Mouse (Mus musculus): Measurements from ENCODE around the gene Ikzf3. TPM values are rescaled to one million over a fixed set of nuclear protein-coding genes. Genes with fewer than 3 reads are reported as not detected.
A peak's percentile ranks its signal among the peaks of the same experiment; 100 is the strongest.

Ikzf3 gene
- polyA plus RNA-seq, 1 experiment = not detected

DNA sequence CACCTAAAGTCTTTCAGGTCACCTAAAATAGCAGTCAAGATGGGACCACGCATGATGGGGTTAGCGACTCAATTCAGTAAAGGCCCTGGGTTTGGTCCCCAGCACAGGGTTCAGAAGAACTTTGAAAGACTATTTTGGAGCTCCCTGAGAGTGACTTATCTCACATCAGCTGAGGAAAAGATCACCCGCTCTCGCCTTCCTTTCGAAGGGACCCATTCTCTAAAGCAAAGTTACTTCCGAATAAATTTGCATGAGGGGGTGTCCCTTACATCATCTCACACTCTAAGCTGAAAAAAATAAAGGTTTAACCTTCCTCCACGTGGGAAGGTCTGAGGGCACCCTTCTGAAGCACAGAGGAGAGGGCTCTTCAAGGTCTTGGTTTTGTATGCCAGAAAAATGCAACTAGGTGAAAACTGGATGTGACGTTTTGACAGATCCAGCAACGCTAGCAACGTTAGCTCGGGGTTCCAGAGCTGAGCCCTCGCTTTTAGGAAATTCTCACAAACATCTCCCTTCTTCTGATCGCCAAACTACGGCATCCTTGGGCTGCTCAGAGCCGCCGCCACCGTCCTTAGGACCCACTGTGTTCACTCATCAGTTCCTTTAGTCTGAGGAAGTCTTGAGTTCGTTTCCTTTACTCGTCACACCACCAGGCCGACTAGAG lies 4.6 kb upstream of the Ikzf3 start:
- peak overlapping the region; percentile 88 for H3K4me3 ChIP-seq (ENCODE audit: insufficient read depth, low read length)
- no peak overlapping the region for H3K27ac ChIP-seq (ENCODE audit: insufficient read depth, low read depth, low read length)
- H3K4me1 ChIP-seq (ENCODE audit: control insufficient read depth, insufficient read depth, low read length) = peaks cover 9% of the 10 kb centered on the region
- TF ChIP-seq POLR2A (IDR thresholded peaks at IDR 0.05; ENCODE audit: borderline replicate concordance, low read depth, low read length) (no peak), CTCF (IDR thresholded peaks at IDR 0.05; ENCODE audit: low read depth, low read length) (no peak)

DNA sequence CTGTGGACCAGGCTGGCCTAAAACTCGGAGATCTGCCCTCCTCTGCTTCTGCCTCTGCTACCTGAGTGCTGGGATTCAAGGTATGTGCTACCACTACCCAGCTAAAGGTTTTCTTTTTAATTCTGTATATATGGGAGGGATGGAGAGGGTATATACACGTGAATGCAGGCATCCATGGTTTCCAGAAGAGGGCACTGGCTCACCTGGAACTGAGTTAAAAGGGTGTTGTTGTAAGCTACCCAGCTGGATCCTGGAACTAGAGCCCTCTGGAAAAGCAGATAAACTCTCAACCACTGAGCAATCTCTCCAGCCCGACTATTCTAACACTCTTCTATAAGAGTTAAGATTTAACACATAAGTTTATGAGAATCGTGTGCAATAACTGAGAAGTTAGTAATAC lies 3.5 kb upstream of the Ikzf3 start:
- Histone ChIP-seq H3K4me1 (ENCODE audit: control insufficient read depth, insufficient read depth, low read length) (peaks cover 9% of the 10 kb centered on the region), H3K4me3 (ENCODE audit: insufficient read depth, low read length) (no peak overlapping the region), H3K27ac (ENCODE audit: insufficient read depth, low read depth, low read length) (no peak overlapping the region)
- no peak for TF ChIP-seq POLR2A (IDR thresholded peaks at IDR 0.05; ENCODE audit: borderline replicate concordance, low read depth, low read length)
- no peak for TF ChIP-seq CTCF (IDR thresholded peaks at IDR 0.05; ENCODE audit: low read depth, low read length)

- H3K4me1 ChIP-seq (ENCODE audit: control insufficient read depth, insufficient read depth, low read length) = peaks cover 9% of the 10 kb centered on the region
- H3K4me3 ChIP-seq (ENCODE audit: insufficient read depth, low read length) = no peak overlapping the region
- TF ChIP-seq POLR2A (IDR thresholded peaks at IDR 0.05; ENCODE audit: borderline replicate concordance, low read depth, low read length) (no peak), CTCF (IDR thresholded peaks at IDR 0.05; ENCODE audit: low read depth, low read length) (no peak)
- H3K27ac ChIP-seq (ENCODE audit: insufficient read depth, low read depth, low read length) = no peak overlapping the region
Observed at GRCm38 (mm10) chr11:98547308-98547693, 1.5 kb upstream of the Ikzf3 start.

- no peak overlapping the region for H3K27ac ChIP-seq (ENCODE audit: insufficient read depth, low read depth, low read length)
Observed at GRCm38 (mm10) chr11:98546529-98547307, 887 bp upstream of the Ikzf3 start.

GRCm38 (mm10) chr11:98544890-98545677 lies 747 bp downstream of the Ikzf3 start:
- Histone ChIP-seq H3K4me3 (ENCODE audit: insufficient read depth, low read length) (peak overlapping the region; percentile 45), H3K4me1 (ENCODE audit: control insufficient read depth, insufficient read depth, low read length) (no peaks in the 10 kb centered on the region; the same call in 1 of the 2 replicates), H3K27ac (ENCODE audit: insufficient read depth, low read depth, low read length) (no peak overlapping the region)
- no peak for TF ChIP-seq CTCF (IDR thresholded peaks at IDR 0.05; ENCODE audit: low read depth, low read length)
- no peak for TF ChIP-seq POLR2A (IDR thresholded peaks at IDR 0.05; ENCODE audit: borderline replicate concordance, low read depth, low read length)

More at GRCm38 (mm10) chr11:98546529-98547307, 887 bp upstream of the Ikzf3 start:
- Histone ChIP-seq H3K4me1 (ENCODE audit: control insufficient read depth, insufficient read depth, low read length) (peaks cover 9% of the 10 kb centered on the region), H3K4me3 (ENCODE audit: insufficient read depth, low read length) (no peak overlapping the region)
- TF ChIP-seq CTCF (IDR thresholded peaks at IDR 0.05; ENCODE audit: low read depth, low read length) (no peak), POLR2A (IDR thresholded peaks at IDR 0.05; ENCODE audit: borderline replicate concordance, low read depth, low read length) (no peak)

- TF ChIP-seq POLR2A (IDR thresholded peaks at IDR 0.05; ENCODE audit: borderline replicate concordance, low read depth, low read length) (no peak), CTCF (IDR thresholded peaks at IDR 0.05; ENCODE audit: low read depth, low read length) (no peak)
- Histone ChIP-seq H3K4me1 (ENCODE audit: control insufficient read depth, insufficient read depth, low read length) (no peaks in the 10 kb centered on the region; the same call in 1 of the 2 replicates), H3K27ac (ENCODE audit: insufficient read depth, low read depth, low read length) (no peak overlapping the region), H3K4me3 (ENCODE audit: insufficient read depth, low read length) (no peak overlapping the region)
Observed at GRCm38 (mm10) chr11:98543414-98543813, 2.4 kb downstream of the Ikzf3 start.

GRCm38 (mm10) chr11:98542553-98542952 lies 3.3 kb downstream of the Ikzf3 start:
- TF ChIP-seq POLR2A (IDR thresholded peaks at IDR 0.05; ENCODE audit: borderline replicate concordance, low read depth, low read length) (no peak), CTCF (IDR thresholded peaks at IDR 0.05; ENCODE audit: low read depth, low read length) (no peak)
- no peak overlapping the region for H3K4me3 ChIP-seq (ENCODE audit: insufficient read depth, low read length)

DNA sequence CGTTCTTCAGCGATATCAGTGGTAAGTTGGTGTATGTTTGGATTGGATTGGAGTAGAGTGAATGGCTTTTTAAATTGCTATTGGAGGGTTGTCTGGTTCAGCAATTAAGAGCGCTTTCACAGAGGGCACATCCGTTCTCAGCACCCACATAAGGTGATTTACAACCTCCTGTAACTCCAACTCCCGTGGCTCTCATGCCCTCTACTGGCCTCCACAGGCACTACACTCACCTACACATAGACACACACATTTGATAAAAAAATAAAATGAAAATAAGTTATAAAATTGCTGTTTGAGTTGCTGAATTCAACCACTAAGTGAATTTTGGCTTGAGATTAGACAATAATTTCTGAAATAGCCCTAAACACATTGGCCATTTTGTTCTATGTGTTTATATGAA lies 5.5 kb downstream of the Ikzf3 start:
- Histone ChIP-seq H3K4me1 (ENCODE audit: control insufficient read depth, insufficient read depth, low read length) (no peaks in the 10 kb centered on the region), H3K4me3 (ENCODE audit: insufficient read depth, low read length) (no peak overlapping the region), H3K27ac (ENCODE audit: insufficient read depth, low read depth, low read length) (no peak overlapping the region)
- TF ChIP-seq CTCF (IDR thresholded peaks at IDR 0.05; ENCODE audit: low read depth, low read length) (no peak), POLR2A (IDR thresholded peaks at IDR 0.05; ENCODE audit: borderline replicate concordance, low read depth, low read length) (no peak)

More at GRCm38 (mm10) chr11:98542553-98542952, 3.3 kb downstream of the Ikzf3 start:
- H3K27ac ChIP-seq (ENCODE audit: insufficient read depth, low read depth, low read length) = no peak overlapping the region
- no peaks in the 10 kb centered on the region; the same call in 1 of the 2 replicates for H3K4me1 ChIP-seq (ENCODE audit: control insufficient read depth, insufficient read depth, low read length)

DNA sequence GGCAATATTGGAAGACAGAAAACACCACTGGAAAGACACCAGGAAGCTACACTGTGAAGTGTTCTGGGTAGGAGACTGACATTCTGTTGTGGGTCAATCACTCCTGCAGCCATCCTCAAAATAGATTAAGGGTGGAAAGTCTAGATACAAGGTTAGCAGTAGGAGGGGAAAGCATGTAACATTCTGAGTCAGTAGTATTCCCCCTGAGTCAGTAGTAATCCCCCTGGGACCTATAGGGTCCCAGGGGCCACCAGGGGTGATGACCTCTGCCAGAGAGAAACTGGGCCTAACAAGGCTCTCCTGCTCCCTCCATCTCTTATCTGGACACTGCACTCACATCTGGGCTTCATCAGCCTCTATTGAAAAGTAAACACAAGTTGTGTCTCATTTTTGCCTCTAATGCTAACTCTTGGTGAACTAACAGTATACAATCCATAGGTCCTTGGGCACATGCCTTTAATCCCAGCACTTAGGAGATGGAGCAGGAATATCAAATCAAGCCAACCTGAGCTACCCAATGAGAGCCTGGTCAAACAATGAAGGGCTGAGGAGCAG lies 8.3 kb downstream of the Ikzf3 start:
- H3K4me1 ChIP-seq (ENCODE audit: control insufficient read depth, insufficient read depth, low read length) = no peaks in the 10 kb centered on the region
- no peak for TF ChIP-seq POLR2A (IDR thresholded peaks at IDR 0.05; ENCODE audit: borderline replicate concordance, low read depth, low read length)
- no peak for TF ChIP-seq CTCF (IDR thresholded peaks at IDR 0.05; ENCODE audit: low read depth, low read length)
- H3K4me3 ChIP-seq (ENCODE audit: insufficient read depth, low read length) = no peak overlapping the region
- no peak overlapping the region for H3K27ac ChIP-seq (ENCODE audit: insufficient read depth, low read depth, low read length)
